Mouse (Mus musculus): ENCODE data around the gene Gm43191.
"Not testable (repeated sequence)": the region's sequence is repeated elsewhere in the genome, so short reads cannot be mapped to it uniquely, and the experiment has no call there.

Gene Gm43191

GRCm38 (mm10) chr3:116661870-116662414 is 19.1 kb downstream of the Gm43191 start:
- DNase-seq (ENCODE audit: extremely low spot score, low spot score) = no peak

GRCm38 (mm10) chr3:116661288-116661869 is 19.7 kb downstream of the Gm43191 start:
- DNase-seq (ENCODE audit: extremely low spot score, low spot score) = no peak

GRCm38 (mm10) chr3:116659856-116660430 is 21.1 kb downstream of the Gm43191 start:
- DNase-seq (ENCODE audit: extremely low spot score, low spot score) = no peak

GRCm38 (mm10) chr3:116658928-116659565 is 22.0 kb downstream of the Gm43191 start:
- DNase-seq (ENCODE audit: extremely low spot score, low spot score) = no peak

- DNase-seq (ENCODE audit: extremely low spot score, low spot score) = no peak
Measured at GRCm38 (mm10) chr3:116656184-116656965, 24.7 kb downstream of the Gm43191 start.

GRCm38 (mm10) chr3:116654051-116654450 is 27.0 kb downstream of the Gm43191 start:
- not testable (repeated sequence) for DNase-seq (ENCODE audit: extremely low spot score, low spot score)

- no peak for DNase-seq (ENCODE audit: extremely low spot score, low spot score)
Measured at GRCm38 (mm10) chr3:116653278-116653945, 27.6 kb downstream of the Gm43191 start.

GRCm38 (mm10) chr3:116652033-116652446 is 29.0 kb downstream of the Gm43191 start:
- DNase-seq (ENCODE audit: extremely low spot score, low spot score) = no peak

GRCm38 (mm10) chr3:116650698-116651097 is 30.4 kb downstream of the Gm43191 start:
- DNase-seq (ENCODE audit: extremely low spot score, low spot score) = no peak

GRCm38 (mm10) chr3:116648805-116649204 is 32.3 kb downstream of the Gm43191 start:
- no peak for DNase-seq (ENCODE audit: extremely low spot score, low spot score)

- DNase-seq (ENCODE audit: extremely low spot score, low spot score) = no peak
Measured at GRCm38 (mm10) chr3:116646387-116646786, 34.7 kb downstream of the Gm43191 start.

GRCm38 (mm10) chr3:116642373-116642772 is 38.7 kb downstream of the Gm43191 start:
- no peak for DNase-seq (ENCODE audit: extremely low spot score, low spot score)

GRCm38 (mm10) chr3:116641811-116642371 is 39.2 kb downstream of the Gm43191 start:
- no peak for DNase-seq (ENCODE audit: extremely low spot score, low spot score)

GRCm38 (mm10) chr3:116640024-116640423 is 41.0 kb downstream of the Gm43191 start:
- no peak for DNase-seq (ENCODE audit: extremely low spot score, low spot score)

GRCm38 (mm10) chr3:116638572-116638971 is 42.5 kb downstream of the Gm43191 start:
- no peak for DNase-seq (ENCODE audit: extremely low spot score, low spot score)

GRCm38 (mm10) chr3:116637693-116638476 is 43.2 kb downstream of the Gm43191 start:
- DNase-seq (ENCODE audit: extremely low spot score, low spot score) = no peak

GRCm38 (mm10) chr3:116635799-116636198 is 45.3 kb downstream of the Gm43191 start:
- DNase-seq (ENCODE audit: extremely low spot score, low spot score) = no peak

GRCm38 (mm10) chr3:116634853-116635252 is 46.2 kb downstream of the Gm43191 start:
- DNase-seq (ENCODE audit: extremely low spot score, low spot score) = no peak

GRCm38 (mm10) chr3:116634091-116634490 is 47.0 kb downstream of the Gm43191 start:
- no peak for DNase-seq (ENCODE audit: extremely low spot score, low spot score)

GRCm38 (mm10) chr3:116632971-116633370 is 48.1 kb downstream of the Gm43191 start:
- no peak for DNase-seq (ENCODE audit: extremely low spot score, low spot score)

Data from neural tube, embryonic 10.5 days (tissue).